Comparison of ENCODE assay signal across 8 mouse cellular contexts in genomic region chr9:20973001-20973681, GRCm38 (mm10). TPM values are rescaled to one million over a fixed set of nuclear protein-coding genes. Genes with fewer than 3 reads are reported as not detected.
A peak's percentile ranks its signal among the peaks of the same experiment; 100 is the strongest.
DNase-seq lines count a peak whose midpoint lies in the region; ATAC-seq lines count a peak whose summit lies in the region.

No protein-coding gene starts in this region.

- peak; percentile 24 for DNase-seq in gastrocnemius, postnatal 10 days
- DNase-seq in gastrocnemius, postnatal 36 days, result no peak
- DNase-seq in midbrain, embryonic 14.5 days, result no peak
- DNase-seq in kidney, postnatal 14 days, result peak; percentile 43
- no peak for DNase-seq in urinary bladder, postnatal 25 days (ENCODE audit: low spot score)
- no peak for DNase-seq in cerebellum, adult 8-10 months

- peaks cover under 1% of the 10 kb centered on the region; the same call in 1 of the 2 replicates for H3K36me3 ChIP-seq in midbrain, embryonic 13.5 days
- H3K36me3 ChIP-seq in midbrain, embryonic 14.5 days (ENCODE audit: control insufficient read depth, insufficient read depth, low read length), result no peaks in the 10 kb centered on the region
- peaks cover 9% of the 10 kb centered on the region; the same call in 1 of the 2 replicates for H3K36me3 ChIP-seq in stomach, embryonic 15.5 days

- H3K9ac ChIP-seq in midbrain, embryonic 13.5 days (replicated peaks), result no peak overlapping the region
- no peak overlapping the region for H3K9ac ChIP-seq in midbrain, embryonic 14.5 days (replicated peaks; ENCODE audit: low read length)
- H3K9ac ChIP-seq in stomach, embryonic 15.5 days, result no peak overlapping the region

- 82% methylated on average over 4 of the region's 4 CpGs for WGBS in midbrain, embryonic 13.5 days
- 90% methylated on average over 4 of the region's 4 CpGs for WGBS in midbrain, embryonic 14.5 days
- WGBS in stomach, embryonic 15.5 days, result 60% methylated on average over 4 of the region's 4 CpGs

- peaks cover 11% of the 10 kb centered on the region; the same call in 1 of the 2 replicates for H3K27me3 ChIP-seq in midbrain, embryonic 13.5 days
- H3K27me3 ChIP-seq in midbrain, embryonic 14.5 days (ENCODE audit: control insufficient read depth, insufficient read depth, low read length), result no peaks in the 10 kb centered on the region
- no peaks in the 10 kb centered on the region for H3K27me3 ChIP-seq in stomach, embryonic 15.5 days (replicated peaks)

- H3K4me1 ChIP-seq in midbrain, embryonic 13.5 days (replicated peaks), result peaks cover 40% of the 10 kb centered on the region
- H3K4me1 ChIP-seq in midbrain, embryonic 14.5 days (ENCODE audit: control insufficient read depth, insufficient read depth, low read length), result peaks cover 23% of the 10 kb centered on the region
- peaks cover 43% of the 10 kb centered on the region for H3K4me1 ChIP-seq in stomach, embryonic 15.5 days

- intact Hi-C loops in gastrocnemius, postnatal 36 days (cut with DNase I), result no loop called here

- no peak for ATAC-seq in midbrain, embryonic 13.5 days
- ATAC-seq in midbrain, embryonic 14.5 days (ENCODE audit: low FRiP score, low TSS enrichment), result no peak
- no peak for ATAC-seq in stomach, embryonic 15.5 days (ENCODE audit: insufficient read depth, low FRiP score, low read depth)

- H3K27ac ChIP-seq in midbrain, embryonic 13.5 days, result no peak overlapping the region
- H3K27ac ChIP-seq in midbrain, embryonic 14.5 days (replicated peaks; ENCODE audit: low read depth, low read length), result no peak overlapping the region
- peak overlapping the region; percentile 95 for H3K27ac ChIP-seq in stomach, embryonic 15.5 days

- H3K4me2 ChIP-seq in midbrain, embryonic 13.5 days (replicated peaks), result 0 out of 2 replicates have a peak overlapping the region, but pooled peaks have one; percentile 28
- no peak overlapping the region for H3K4me2 ChIP-seq in midbrain, embryonic 14.5 days (ENCODE audit: low read length)
- peak overlapping the region; percentile 76 for H3K4me2 ChIP-seq in stomach, embryonic 15.5 days

- H3K4me3 ChIP-seq in midbrain, embryonic 13.5 days (replicated peaks), result no peak overlapping the region
- no peak overlapping the region for H3K4me3 ChIP-seq in midbrain, embryonic 14.5 days (replicated peaks; ENCODE audit: low read depth, low read length)
- peak overlapping the region; percentile 91 for H3K4me3 ChIP-seq in stomach, embryonic 15.5 days (replicated peaks)

- no peaks in the 10 kb centered on the region for H3K9me3 ChIP-seq in midbrain, embryonic 13.5 days
- no peaks in the 10 kb centered on the region for H3K9me3 ChIP-seq in midbrain, embryonic 14.5 days (ENCODE audit: control insufficient read depth, low read length)
- H3K9me3 ChIP-seq in stomach, embryonic 15.5 days, result no peaks in the 10 kb centered on the region

RNA-seq across cellular contexts. Expression of gene S1pr2, which starts 3.4 kb away (rescaled TPM):
- total RNA-seq in gastrocnemius, postnatal 10 days (2021), result 10 to 100 TPM in 1 of 2 experiments, 1 to 10 TPM in 1; 8.9 to 11.1 TPM
- total RNA-seq in gastrocnemius, postnatal 36 days (2021), result 1 to 10 TPM; 1.5 to 1.6 TPM
- polyA plus RNA-seq in midbrain, embryonic 13.5 days (2015; fragmentation: Nextera tagmentation; extraction: Ambion mirVana), result 8.5 and 9.5 TPM in 2 replicates
- 4.1 and 10.8 TPM in 2 replicates for polyA plus RNA-seq in midbrain, embryonic 14.5 days (2014; fragmentation: Nextera tagmentation; extraction: Ambion mirVana)
- 39.4 and 40.1 TPM in 2 replicates for polyA plus RNA-seq in stomach, embryonic 15.5 days (2015; fragmentation: Nextera tagmentation; extraction: Ambion mirVana)

RNA-seq across cellular contexts. Expression of gene Dnmt1, which starts 13.5 kb away (rescaled TPM):
- total RNA-seq in gastrocnemius, postnatal 10 days (2021), result 10 to 100 TPM; 18.4 to 25.7 TPM
- 1 to 10 TPM; 6.0 to 7.7 TPM for total RNA-seq in gastrocnemius, postnatal 36 days (2021)
- 75.2 and 76.3 TPM in 2 replicates for polyA plus RNA-seq in midbrain, embryonic 13.5 days (2015; fragmentation: Nextera tagmentation; extraction: Ambion mirVana)
- polyA plus RNA-seq in midbrain, embryonic 14.5 days (2014; fragmentation: Nextera tagmentation; extraction: Ambion mirVana), result 51.1 and 51.5 TPM in 2 replicates
- 74.7 and 76.0 TPM in 2 replicates for polyA plus RNA-seq in stomach, embryonic 15.5 days (2015; fragmentation: Nextera tagmentation; extraction: Ambion mirVana)

RNA-seq across cellular contexts. Expression of gene Mrpl4, which starts 29.4 kb away (rescaled TPM):
- total RNA-seq in gastrocnemius, postnatal 10 days (2021), result 10 to 100 TPM; 48.4 to 49.1 TPM
- 10 to 100 TPM; 58.5 to 58.7 TPM for total RNA-seq in gastrocnemius, postnatal 36 days (2021)
- polyA plus RNA-seq in midbrain, embryonic 13.5 days (2015; fragmentation: Nextera tagmentation; extraction: Ambion mirVana), result 98.1 and 102 TPM in 2 replicates
- 98.6 and 112 TPM in 2 replicates for polyA plus RNA-seq in midbrain, embryonic 14.5 days (2014; fragmentation: Nextera tagmentation; extraction: Ambion mirVana)
- 129 and 133 TPM in 2 replicates for polyA plus RNA-seq in stomach, embryonic 15.5 days (2015; fragmentation: Nextera tagmentation; extraction: Ambion mirVana)

RNA-seq across cellular contexts. Expression of gene Icam1, which starts 42.6 kb away (rescaled TPM):
- 1 to 10 TPM; 3.8 to 5.6 TPM for total RNA-seq in gastrocnemius, postnatal 10 days (2021)
- 1 to 10 TPM; 1.9 to 2.1 TPM for total RNA-seq in gastrocnemius, postnatal 36 days (2021)
- polyA plus RNA-seq in midbrain, embryonic 13.5 days (2015; fragmentation: Nextera tagmentation; extraction: Ambion mirVana), result 2.9 and 3.9 TPM in 2 replicates
- 1.7 and 4.1 TPM in 2 replicates for polyA plus RNA-seq in midbrain, embryonic 14.5 days (2014; fragmentation: Nextera tagmentation; extraction: Ambion mirVana)
- 10.9 and 11.3 TPM in 2 replicates for polyA plus RNA-seq in stomach, embryonic 15.5 days (2015; fragmentation: Nextera tagmentation; extraction: Ambion mirVana)

RNA-seq across cellular contexts. Expression of gene Icam4, which starts 56.0 kb away (rescaled TPM):
- total RNA-seq in gastrocnemius, postnatal 10 days (2021), result under 1 TPM in 1 of 2 experiments, not detected in 1; 0.70 TPM
- 1 to 10 TPM; 1.2 to 1.7 TPM for total RNA-seq in gastrocnemius, postnatal 36 days (2021)
- polyA plus RNA-seq in midbrain, embryonic 13.5 days (2015; fragmentation: Nextera tagmentation; extraction: Ambion mirVana), result 0.23 TPM in 2 replicates
- not detected in 2 replicates for polyA plus RNA-seq in midbrain, embryonic 14.5 days (2014; fragmentation: Nextera tagmentation; extraction: Ambion mirVana)
- 6.6 and 16.2 TPM in 2 replicates for polyA plus RNA-seq in stomach, embryonic 15.5 days (2015; fragmentation: Nextera tagmentation; extraction: Ambion mirVana)

Comparison
In these comparisons a context has a peak if more than half of its experiments do, and no peak if none do; other contexts are left out.
1. DNase-seq: peak in gastrocnemius, postnatal 10 days (single experiment) and kidney, postnatal 14 days (single experiment); none in gastrocnemius, postnatal 36 days (0 of 2), midbrain, embryonic 14.5 days (single experiment), urinary bladder, postnatal 25 days (single experiment) and cerebellum, adult 8-10 months (single experiment).